Mouse (Mus musculus) 3T3-L1 (cell line): ENCODE measurements at regions not wholly inside any gene's neighbourhood (a gene's known extent, or its start where the extent isn't known, plus 50 kb on each side); places are given as distances from the start of the nearest gene placed in this dataset.

Source experiments
- DNase-seq: peaks from one replicate; pipeline ENCODE4 v3.0.0-alpha.2; 2015; ENCODE audit warnings: low read depth, low spot score

DNA sequence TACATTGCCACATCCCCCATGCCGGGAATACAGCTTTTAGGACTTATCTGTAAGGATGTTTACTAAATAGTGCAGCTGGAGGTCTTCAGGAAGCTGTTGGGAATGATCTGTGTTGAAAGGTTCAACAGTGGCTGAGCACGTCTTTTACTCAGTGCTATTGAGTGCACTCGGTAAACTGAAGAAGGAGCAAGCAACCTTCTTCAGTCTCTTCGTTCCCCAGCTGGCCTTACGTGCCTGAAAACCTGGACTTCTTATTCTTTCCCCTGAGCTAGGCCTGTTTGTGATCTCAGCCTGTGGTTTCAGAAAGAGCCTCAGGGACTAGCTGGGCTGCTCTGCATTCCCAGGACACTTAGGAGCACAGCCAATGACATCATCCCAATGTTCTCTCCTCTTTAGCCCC is 51.2 kb upstream of the Rhox5 start:
- peak; percentile 39 for DNase-seq

DNA sequence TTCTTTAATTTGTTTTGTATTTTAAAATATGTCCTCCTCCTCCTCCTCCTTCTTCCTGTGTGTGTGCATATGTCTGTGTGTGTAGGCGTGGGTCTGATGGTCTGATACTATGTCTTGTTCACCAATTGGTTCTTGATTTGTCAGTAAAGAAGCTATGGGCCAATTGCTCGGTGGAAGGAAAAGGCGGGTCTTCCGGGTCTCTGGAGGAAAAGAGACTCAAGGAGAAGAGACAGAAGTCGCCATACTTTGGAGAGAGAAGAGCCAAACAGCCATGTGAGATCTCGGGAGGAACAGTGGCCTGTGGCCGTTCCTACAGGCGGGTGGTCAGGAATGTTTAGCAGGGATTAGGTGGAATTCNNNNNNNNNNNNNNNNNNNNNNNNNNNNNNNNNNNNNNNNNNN is 50.3 kb upstream of the Rhox5 start:
- no peak for DNase-seq
